Mouse (Mus musculus) splenic B cell, adult 2 months (primary cell): Measurements from ENCODE around the gene Ntpcr.

ENCODE experiments used
- DNase-seq: peaks from one replicate; pipeline ENCODE4 v3.0.0-alpha.2; 2011; ENCODE audit warnings: low read depth, low spot score
- H3K27me3 ChIP-seq: 2 replicates; pipeline ENCODE4 v1.6.1; 2012; ENCODE audit warnings: mild to moderate bottlenecking, low read length, moderate library complexity, mixed read lengths; ENCODE audit not compliant: control insufficient read depth, poor library complexity, insufficient read depth, severe bottlenecking
- H3K36me3 ChIP-seq: 2 replicates; pipeline ENCODE4 v1.6.1; 2012; ENCODE audit warnings: mild to moderate bottlenecking, low read length, moderate library complexity, mixed read lengths; ENCODE audit not compliant: control insufficient read depth, poor library complexity, insufficient read depth, severe bottlenecking

Ntpcr gene

DNA sequence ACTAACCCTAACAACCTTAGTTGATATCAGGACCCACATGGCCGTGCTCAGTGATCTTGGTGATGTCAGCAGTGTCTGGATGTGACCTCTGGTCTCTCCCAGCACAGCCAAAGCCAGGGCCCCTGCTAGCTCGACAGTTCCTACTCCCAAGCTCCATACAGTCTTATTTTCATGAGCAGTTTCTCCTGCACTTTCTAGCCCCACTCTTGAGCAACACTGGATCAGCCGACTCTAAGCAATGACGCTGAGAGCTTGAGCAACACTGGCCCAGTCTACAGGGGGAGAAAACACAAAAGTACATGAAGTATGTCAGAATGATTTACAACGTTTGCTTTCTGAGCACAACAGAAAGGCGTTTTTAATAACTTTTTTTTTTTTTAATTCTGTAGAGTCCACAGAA, 47.0 kb downstream of the Ntpcr start:
- no peaks in the 10 kb centered on the region for H3K36me3 ChIP-seq
- no peak for DNase-seq
- H3K27me3 ChIP-seq: no peaks in the 10 kb centered on the region

DNA sequence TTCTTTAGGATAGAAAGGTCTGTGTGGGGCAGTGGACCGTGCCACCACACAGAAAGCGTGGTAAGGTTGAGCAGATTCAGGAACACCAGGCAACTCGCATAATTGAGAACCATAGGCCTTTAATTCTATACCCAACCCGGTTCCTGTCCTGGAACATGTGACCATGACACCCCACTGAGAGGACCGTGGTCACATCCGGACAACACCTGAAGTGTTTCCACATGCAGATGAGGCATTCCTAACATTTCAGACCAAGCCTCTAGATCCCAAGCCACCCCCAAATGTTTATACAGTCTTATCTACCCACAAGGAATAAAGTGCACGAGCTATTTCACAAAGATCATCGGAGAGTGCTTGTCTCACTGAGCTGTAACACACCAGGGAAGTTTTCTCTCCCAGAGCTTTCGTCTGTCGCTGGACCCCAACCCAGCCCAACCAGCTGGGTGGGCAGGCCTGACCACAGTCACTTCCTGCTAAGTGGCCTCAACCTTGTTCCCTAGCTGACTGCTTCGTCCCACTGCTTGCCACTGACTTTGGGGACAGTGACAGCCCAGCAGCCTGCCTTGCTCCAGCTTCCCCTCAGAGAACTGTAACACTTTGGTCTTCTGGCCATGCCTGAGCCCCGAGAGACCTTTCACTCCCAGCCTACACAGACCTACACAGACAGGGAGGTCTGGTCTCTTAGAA, 47.9 kb downstream of the Ntpcr start:
- Histone ChIP-seq H3K27me3 (no peaks in the 10 kb centered on the region), H3K36me3 (no peaks in the 10 kb centered on the region)
- no peak for DNase-seq

DNA sequence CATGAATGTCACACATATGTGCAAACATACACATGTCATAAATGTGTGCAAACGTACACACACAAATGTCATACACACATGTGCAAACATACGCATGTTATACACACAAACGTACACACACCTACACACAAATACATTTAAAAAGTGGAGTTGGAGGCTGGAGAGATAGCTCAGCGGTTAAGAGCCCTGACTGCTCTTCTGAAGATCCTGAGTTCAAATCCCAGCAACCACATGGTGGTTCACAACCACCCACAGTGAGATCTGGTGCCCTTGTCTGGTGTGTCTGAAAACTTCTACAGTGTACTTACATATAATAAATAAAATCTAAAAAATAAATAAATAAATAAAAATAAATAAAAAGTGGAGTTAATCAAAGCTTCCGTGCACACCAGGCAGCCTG, 49.2 kb downstream of the Ntpcr start:
- Histone ChIP-seq H3K36me3 (no peaks in the 10 kb centered on the region), H3K27me3 (no peaks in the 10 kb centered on the region)
- peak; percentile 8 for DNase-seq

DNA sequence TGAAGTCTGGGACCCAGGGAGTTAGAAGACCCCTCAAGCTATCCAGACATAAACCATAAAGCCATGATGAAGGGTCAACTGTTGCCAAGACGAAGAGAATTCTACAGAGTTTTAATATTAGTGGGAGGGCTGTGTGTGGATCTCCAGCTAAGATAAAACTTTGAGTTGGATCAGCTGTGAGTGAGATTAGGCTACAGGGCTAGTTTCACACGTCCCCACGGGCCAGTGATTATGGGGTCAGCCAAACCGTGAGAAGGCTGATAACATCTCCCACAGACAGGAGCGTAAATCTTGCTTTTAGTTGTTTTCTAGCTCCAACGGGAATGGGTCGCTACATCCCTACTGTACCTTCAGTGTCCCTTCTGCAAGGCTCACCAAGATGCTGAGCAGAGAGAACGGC, 49.9 kb downstream of the Ntpcr start:
- H3K36me3 ChIP-seq: no peaks in the 10 kb centered on the region
- no peaks in the 10 kb centered on the region for H3K27me3 ChIP-seq
- DNase-seq: no peak

DNA sequence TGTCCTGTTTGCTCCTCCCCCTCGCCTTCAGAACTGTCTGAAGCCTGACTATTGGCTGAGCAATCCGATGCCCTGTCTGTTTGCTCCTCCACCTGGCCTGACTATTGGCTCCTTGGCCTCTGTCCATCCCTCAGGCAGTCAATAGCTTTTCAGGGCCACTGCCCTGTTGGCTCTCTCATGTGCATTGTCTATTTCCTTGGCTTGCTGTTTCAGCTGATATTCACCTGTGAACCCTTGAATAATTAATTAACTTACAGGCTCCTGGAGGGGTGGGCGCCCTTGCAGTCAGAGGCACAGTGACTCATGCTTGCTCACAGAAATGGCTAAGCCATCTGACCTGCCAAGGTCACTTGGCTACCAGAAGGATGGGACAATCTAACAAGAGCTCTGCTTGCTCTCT, 52.4 kb downstream of the Ntpcr start:
- no peaks in the 10 kb centered on the region for H3K27me3 ChIP-seq
- no peak for DNase-seq
- no peaks in the 10 kb centered on the region for H3K36me3 ChIP-seq

DNA sequence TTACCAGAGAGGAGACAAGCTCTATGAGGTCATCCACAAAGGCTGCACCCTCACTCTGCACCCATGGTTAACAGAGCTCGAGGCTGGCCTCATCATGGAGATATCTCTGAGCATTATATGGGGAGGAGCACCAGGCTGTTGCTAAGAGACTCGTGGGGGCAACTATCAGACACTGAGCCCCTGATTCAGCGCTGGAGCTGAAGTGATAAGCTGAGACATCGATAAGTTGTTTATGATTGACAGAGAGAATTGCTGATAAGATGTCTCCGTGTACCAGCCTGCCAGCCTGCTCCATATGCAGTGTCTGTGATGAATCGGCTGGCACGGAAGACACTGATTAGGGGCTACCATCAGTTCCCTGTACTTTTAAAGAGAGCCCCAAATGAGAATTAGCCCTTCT, 57.1 kb downstream of the Ntpcr start:
- Histone ChIP-seq H3K27me3 (no peaks in the 10 kb centered on the region), H3K36me3 (no peaks in the 10 kb centered on the region)
- no peak for DNase-seq

DNA sequence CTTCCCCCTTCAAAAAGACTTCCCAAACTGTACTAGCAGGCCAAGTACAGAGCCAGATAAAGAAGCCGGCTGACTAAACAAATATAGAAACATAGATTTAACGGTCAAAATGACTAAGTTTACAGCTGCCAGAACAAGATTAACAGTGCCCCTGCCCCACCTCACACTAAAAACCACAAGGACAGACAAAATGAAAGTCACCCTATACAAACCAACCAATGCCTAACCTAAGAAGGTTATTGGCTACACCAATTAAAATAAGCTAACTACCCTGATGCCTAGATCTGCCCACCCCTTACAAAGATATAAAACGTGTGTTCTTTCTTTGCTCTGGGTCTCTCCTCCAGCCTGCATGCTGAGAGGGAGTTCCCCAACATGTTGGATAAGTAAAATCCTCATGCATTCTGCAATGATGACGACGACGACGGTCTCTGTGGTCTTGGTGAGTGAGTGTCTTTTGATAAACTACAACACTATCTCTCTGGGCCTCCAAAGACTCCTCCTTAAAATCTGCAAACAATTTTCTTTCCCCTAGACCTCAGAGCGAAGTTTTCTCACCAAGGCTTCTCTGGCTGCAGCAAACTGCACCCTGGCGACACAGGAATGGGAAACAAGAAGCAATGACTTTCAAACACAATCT, 63.2 kb downstream of the Ntpcr start:
- Histone ChIP-seq H3K27me3 (no peaks in the 10 kb centered on the region), H3K36me3 (no peaks in the 10 kb centered on the region)
- DNase-seq: no peak

DNA sequence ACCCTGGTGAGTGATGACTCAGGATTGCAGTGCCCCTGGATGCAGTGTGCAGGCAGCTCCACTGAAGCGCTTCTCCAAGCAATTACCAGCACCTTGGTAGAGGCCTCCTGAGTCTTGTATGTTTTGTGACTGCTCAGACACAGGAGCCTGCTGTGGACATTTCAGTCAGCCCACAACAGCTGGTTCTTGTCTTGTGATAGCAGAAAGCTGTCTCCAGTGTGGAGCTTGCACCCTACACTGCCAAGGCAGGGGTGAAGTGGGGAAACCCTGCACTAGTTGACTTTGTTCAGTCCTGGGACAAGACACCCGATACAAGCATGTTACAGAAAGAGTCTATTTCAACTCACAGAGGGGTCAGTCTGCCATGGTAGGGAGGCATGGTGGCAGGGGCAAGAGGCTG, 65.6 kb downstream of the Ntpcr start:
- no peak for DNase-seq
- H3K27me3 ChIP-seq: no peaks in the 10 kb centered on the region
- no peaks in the 10 kb centered on the region for H3K36me3 ChIP-seq

DNA sequence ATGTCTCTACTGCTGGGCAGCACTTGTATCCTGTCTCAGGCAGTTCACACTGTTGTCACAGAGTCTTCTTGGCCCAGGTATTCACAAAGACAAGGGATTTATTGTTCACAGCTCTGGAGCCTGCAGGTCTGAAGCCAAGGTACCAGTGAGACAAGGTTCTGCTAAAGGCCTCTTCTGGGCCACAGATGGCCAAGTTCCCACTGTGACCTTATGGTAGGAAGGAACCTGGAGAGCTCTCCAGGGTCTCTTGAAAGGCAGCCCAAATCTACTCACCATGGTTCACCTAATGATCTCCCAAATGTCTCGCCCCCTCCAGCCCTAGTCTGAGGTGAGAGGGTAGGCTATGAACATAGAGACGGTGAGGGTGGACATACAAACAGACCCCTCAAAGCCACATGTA, 67.2 kb downstream of the Ntpcr start:
- DNase-seq: no peak
- Histone ChIP-seq H3K36me3 (no peaks in the 10 kb centered on the region), H3K27me3 (no peaks in the 10 kb centered on the region)
